Mouse (Mus musculus): ENCODE data around the gene Trim54.

Gene Trim54

DNA sequence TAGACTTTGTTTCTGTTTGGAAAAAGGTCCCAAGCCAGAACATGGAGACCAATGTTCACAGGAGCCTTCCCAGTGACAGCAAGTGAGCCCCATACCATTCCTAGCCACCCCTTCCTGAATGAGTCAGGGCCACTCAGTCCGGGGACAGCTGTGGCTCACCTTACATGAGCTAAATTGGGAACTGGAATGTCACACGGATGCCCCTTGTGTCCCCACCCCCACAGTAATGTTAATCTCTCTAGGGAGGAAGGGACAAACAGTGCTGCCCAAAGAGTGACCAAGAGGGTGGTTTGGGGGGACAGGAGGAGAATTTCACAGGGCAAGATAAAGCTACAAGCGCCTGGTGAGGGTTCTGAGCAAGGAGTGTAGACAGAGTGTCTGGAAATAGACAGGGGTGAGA, at the start of gene Trim54:
Gene Trim54, plus strand, starts transcription at position 359 of the 400 bp plus-strand sequence.
- no peak for DNase-seq (ENCODE audit: low spot score in 2 of 2)

DNA sequence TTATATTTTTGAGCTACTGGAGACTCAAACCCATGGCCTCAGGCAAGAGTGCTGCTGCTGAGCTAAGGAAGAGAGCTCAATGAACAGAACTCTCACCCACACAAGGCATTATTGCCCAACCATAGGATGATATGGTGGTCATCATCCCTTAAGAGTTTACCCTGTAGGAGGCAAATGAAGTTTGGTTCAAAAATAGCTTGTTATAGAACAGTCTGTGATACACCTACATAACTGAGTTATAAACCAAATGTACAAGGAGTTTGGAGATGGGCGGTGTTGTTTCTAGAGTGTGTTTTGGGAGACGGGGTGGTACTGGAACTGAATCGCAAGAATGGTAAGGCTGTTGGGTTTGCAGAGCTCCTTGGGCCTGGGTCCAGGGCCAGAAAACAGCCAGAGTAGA, 46.7 kb upstream of the Trim54 start:
- no peak for DNase-seq (ENCODE audit: low spot score in 2 of 2)

DNA sequence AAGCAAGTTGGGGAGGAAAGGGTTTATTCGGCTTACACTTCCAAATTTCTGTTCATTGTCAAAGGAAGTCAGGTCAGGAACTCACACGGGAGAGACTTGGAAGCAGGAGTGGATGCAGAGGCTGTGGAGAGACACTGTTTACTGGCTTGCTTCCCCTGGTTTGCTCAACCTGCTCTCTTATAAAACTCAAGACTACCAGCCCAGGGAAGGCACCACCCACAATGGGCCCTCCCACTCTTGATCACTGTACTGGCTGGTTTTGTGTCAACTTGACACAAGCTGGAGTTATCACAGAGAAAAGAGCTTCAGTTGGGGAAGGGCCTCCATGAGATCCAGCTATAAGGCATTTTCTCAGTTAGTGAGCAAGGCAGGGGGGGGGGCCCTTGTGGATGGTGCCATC, 45.5 kb upstream of the Trim54 start:
- no peak for DNase-seq (ENCODE audit: low spot score in 2 of 2)

DNA sequence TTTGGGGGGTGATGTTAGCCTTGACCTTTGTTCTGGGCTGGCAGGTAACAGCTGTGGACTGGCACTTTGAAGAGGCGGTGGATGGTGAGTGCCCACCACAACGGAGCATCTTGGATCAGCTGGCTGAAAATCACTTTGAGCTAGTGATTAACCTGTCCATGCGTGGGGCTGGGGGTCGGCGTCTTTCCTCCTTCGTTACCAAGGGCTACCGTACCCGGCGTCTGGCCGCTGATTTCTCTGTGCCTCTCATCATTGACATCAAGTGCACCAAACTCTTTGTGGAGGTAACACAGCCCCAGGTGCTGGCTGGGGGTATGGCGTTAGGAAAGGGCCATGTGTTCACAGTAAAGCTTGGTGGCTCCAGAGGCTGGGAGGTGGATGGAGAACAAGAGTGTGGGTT, 44.7 kb upstream of the Trim54 start:
- DNase-seq (ENCODE audit: low spot score in 2 of 2) = no peak

DNA sequence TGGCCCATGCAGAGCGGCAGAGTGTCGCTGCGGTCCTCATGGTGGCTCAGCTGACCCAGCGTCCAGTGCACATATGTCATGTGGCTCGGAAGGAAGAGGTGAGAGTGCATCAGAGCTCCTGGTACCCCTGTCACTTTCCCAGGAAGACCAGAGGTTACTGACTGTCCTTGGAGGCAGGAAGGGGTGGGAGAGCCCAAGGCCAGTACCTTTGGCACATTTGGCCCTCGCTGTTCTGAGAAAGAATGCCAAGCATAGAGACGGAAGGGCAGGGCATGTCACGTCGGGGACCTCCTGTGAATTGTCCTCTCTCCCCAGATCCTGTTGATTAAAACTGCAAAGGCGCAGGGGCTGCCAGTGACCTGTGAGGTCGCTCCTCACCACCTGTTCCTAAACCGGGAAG, 43.3 kb upstream of the Trim54 start:
- no peak for DNase-seq (ENCODE audit: low spot score in 2 of 2)

DNA sequence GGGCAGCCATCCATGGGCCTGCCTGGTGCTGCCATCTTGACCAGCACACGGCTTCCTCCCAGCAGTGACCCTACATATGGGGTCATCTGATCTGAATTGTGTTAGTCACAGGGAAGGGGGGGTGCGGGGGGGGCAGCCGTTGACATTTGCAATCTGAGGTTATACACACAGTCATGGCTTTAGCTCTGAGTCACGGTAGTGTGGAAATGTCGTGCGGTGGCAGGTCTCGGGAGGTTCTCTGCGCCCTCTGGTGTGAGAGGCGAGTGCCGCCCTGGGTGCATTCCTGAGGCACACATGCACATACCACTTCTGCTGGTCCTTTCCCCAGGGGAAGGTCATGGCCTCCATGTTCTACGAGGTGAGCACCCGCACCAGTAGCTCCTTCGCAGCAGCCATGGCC, 40.2 kb upstream of the Trim54 start:
- no peak for DNase-seq (ENCODE audit: low spot score in 2 of 2)

DNA sequence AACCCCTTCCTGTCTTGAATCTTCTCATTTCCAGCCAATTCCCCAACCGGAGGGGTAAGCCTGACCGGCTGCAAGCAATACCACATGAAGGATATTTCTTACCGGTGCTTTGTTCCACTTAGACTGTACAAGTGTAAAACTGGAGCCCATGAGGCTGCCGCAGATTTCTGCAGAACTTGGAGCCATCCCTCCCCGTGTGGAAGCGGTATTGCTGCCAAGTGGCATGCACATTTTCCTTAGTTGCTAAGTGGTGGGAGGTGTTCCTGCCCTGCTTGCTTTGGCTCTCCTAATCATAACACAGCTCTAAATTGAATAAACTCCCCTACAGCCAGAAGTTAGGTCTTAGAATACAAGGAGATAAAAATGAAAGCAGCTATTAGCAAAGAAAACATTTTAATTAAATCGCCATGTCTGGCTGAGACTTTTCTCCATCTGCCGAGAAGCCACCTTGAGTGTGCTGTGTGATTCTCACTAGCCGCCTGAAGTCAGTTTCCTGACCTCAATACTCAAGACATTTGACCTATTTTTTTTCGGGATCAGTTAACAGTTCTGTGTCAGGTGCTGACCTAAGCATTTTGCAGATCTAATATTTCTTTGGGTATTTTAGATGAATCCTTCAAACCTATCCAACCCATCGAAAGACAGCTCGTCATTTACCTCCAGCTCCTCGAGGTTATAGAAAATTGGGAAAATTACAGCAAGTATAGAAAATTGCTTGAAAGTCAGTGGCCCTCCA, 36.3 kb upstream of the Trim54 start:
- no peak for DNase-seq (ENCODE audit: low spot score in 2 of 2)

DNA sequence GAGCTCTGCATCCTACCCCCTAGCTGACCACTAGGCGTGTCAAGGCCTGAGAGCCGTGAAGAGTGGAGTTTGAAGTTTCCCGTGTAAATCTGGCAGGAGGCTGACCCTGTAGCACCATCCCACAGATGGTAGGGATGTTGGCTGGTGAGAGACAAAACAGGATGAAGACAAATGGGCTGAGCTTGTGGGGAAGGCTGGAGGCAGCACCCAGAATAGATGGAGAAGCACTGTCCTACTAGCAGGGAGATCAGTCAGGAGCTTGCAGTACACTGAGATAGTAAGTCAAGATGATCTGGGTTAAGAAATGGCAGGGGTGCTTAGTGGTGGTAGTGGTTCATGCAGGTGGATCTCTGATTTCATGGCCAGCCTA, 35.7 kb upstream of the Trim54 start:
- no peak for DNase-seq (ENCODE audit: low spot score in 2 of 2)

DNA sequence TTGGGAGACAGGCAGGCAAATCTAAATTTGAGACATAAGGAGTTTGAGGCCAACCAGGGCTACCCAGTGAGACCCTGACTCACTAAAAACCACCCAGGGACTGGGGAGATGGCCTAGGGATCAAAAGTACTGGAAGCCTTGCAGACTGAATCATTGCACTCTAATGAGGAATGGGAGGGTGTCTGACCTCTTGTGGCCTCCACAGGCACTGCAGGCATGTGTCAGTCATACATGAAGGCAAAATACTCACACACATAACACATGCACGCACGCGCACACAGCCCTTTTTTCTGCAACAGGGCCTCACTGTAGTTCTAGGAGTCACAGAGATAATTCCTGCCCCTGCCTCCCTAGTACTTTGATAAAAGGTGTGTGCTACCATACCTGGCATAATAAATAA, 35.1 kb upstream of the Trim54 start:
- DNase-seq (ENCODE audit: low spot score in 2 of 2) = peak; percentile 28 to 50

DNA sequence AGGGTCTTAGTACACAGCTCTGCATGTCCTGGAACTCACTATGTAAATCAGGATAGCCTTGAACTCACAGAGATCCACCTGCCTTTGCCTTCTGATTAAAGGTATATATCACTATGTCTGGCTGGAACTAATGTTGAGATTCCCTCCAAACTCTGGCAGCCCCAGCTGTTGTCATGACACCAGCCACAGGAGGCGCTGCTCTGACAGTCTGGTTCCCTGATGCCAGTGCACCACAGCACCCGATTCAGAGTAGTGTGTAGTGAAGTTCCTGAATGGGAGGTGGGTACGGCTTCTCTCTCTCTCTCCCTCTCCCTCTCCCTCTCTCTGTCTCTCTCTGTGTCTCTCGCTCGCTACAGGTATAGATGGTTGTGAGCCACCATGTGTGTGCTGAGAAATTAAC, 34.2 kb upstream of the Trim54 start:
- peak; percentile 54 to 73 for DNase-seq (ENCODE audit: low spot score in 2 of 2)

DNA sequence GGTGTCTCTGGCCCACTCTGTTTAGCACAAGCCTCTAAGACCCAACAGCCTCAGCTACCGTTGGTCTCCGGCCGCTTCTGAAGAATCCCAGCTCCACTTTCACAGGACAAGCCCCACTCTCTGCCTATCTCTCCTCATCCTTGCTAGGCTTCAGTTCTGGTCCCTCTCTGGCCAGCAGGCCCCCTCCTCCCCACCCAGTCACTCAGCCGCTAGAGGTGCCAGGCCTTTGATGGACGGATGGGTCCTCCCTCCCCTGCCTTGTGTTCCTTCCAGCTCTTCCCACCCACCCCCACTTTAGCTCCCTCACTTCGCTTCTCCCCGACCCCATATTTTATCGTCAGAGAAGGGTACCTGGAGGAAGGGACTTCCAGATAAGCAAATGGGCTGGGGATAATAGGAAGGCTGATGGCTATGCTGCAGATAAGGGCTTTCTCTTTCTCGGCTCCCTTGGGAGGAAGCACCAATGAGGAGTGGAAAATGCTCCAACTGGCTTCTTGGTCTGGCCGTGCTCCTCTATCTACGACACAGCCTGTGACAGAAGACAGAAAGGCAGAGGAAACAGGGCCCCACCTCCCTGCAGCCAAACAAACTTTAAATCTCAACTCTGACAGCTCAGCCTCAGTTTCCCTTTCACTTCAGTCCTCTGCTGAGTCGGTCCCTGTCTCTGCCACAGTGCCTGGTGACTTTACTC, 33.4 kb upstream of the Trim54 start:
- peak in 1 of 2 experiments; percentile 17 for DNase-seq (ENCODE audit: low spot score in 2 of 2)

DNA sequence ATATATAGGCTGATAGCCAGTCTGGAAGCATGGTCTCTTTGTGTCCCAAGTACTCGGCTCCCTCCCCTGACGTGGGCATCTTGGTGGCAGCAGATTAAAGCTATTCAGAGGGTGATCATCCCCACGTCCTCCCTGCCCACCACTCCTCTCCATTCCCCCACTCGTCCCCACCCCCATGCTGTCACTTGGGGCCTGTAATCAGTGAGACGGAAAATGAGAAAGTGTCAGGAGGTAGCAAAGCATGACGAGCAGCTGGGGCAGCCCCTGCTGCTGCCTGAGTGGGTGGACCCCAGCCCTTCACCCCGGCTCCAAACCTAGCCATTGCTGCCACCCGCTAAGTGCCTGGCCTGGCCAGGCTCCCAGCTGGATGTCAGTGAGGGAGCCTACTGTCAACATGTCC, 32.6 kb upstream of the Trim54 start:
- peak in 1 of 2 experiments; percentile 25 for DNase-seq (ENCODE audit: low spot score in 2 of 2)

DNA sequence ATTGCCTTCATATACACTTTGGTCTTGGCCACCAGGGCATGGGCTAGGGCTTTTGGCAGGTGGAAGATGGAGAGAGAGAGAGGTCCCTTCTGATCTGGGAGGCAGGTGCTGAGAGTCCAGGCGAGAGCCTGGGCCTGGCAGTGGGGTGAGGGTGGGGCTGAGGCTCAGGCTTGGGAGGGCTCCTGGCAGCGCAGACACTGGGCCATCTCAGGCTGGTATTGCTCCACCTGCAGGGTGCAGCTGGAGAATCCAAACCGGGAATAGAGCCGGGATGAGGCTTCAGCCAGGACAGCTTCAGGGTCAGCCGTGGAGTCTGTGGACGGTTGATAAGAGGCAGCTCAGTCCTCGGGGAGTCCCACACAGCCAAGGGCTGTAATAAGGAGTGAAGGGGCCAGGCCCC, 29.9 kb upstream of the Trim54 start:
- DNase-seq (ENCODE audit: low spot score in 2 of 2) = no peak

DNA sequence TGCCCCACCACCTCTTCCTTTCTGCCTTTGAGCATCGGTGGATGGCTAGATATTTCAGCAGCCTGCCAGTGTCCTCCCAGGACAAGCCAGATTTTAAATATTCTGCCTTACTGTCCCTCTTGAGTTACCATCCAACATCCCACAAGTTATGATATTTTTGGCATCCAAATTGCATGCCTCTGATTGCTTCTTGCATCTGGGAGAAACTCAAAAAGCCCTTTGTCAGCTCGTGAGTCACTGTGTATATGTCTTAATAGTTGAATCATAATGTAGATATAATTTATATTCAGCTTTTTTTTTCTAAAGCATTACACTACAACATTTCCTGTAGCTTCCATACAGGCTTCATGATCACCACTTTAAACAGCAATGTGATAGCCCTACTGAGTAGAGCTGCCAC, 29.4 kb upstream of the Trim54 start:
- no peak for DNase-seq (ENCODE audit: low spot score in 2 of 2)

DNA sequence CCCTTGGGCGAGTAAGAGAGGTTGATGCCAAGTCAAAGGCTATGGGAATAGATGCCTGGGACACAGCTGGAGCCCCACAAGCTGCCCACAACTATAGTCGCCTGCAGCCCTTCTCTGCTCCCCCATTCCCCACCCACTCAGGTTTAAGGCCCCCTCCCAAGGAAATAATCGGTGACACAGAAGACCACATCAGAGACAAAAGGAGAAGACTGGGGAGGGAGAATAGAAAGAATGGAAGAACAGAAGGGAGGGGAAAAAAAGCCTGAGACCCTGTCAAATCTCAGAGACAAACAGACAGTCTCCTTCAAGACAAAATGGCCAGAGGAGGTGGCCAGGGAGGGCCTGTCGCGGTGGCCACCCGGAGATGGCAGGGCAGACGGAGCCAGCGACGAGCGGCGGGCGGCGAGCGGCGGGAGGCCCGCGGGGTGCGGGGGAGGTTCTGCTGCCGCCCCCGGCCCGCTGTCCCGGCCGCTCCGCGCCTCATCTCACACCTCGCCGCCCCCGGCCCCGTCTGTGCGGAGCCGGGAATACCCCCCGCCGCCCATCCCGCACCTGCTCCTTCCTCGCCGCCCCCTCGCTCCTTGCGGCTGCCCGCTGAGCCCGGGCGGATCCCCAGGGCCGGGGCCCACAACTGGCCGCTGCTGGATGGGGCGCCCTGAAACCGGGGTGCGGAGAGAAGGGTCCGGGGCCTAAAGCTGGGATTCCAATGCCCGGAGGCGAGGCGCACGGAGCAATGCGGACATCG, 24.1 kb upstream of the Trim54 start:
- DNase-seq (ENCODE audit: low spot score in 2 of 2) = no peak

DNA sequence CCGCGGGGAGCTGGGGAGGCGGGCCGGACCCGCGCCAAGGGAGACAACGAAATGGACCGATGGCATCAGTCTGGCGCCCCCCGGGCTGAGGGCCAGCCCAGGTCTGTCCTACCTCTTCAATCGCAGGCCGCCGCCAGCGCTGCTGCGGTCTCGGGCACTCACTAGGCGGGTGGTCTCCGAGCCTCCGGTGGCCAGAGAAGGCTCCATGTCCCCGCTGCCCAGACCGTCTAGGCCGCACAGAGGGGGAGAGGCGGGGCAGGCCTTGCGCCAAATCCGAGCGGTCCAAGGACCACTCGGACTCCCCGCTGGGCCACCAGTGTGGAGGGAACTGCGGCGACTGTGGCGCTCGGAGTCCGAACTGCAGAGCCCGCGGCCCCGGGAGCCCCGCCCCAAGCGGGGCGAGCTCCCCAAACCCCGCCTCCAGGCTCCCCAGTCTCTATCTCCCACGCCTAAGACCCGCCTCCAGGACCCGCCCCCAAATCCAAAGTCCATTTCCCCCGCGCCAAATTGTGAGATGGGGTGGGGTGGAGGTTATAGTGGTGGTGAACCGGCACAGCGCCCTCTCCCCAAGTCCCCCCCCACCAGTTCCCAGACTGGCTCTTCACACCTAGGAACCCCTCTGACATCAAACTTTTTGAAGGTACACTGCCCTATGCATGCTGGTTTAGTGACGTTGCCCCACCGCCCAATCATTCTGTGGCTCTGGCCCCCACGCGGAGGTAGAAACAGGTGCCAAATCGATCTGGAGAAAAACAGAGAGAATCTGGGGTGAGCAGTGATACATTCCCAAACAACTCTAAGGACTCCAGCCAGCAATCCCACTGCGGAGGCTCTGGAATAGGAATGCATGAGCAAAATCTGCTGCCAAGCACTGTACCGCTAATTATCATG, 23.1 kb upstream of the Trim54 start:
- peak in 1 of 2 experiments; percentile 26 for DNase-seq (ENCODE audit: low spot score in 2 of 2)

DNA sequence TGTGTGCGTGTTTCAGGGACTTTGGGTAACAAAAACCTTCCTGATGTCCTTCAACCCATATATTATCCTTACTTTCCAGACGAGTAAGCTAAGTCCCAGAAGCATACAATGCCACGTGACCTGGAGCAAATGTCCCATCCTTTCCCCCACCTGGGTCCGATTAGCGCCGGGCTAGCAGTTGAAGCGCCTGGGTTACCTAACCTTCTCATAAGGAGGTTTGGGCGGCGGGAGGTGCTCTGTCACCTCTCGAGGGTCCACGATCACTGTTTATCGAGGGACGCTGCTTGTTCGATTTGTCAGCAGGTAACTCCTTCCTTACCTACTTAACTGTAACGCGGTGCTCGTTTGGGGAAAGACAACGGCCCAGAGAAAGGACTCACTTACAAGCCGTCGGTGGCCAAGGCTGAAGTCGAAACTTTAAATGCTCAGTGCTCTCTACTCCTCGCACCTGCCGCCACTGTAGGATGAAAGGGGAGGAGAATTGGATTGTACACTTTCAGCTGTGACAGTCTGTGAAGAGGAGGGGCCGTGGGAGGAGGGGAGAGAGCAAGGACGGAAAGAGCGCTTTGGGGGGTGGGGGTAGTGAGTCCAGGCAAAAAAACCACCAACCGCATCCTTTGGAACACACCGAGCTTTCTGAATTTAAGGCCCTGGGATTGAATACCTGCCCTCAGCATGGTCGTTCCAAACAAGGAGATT, 22.3 kb upstream of the Trim54 start:
- no peak for DNase-seq (ENCODE audit: low spot score in 2 of 2)

DNA sequence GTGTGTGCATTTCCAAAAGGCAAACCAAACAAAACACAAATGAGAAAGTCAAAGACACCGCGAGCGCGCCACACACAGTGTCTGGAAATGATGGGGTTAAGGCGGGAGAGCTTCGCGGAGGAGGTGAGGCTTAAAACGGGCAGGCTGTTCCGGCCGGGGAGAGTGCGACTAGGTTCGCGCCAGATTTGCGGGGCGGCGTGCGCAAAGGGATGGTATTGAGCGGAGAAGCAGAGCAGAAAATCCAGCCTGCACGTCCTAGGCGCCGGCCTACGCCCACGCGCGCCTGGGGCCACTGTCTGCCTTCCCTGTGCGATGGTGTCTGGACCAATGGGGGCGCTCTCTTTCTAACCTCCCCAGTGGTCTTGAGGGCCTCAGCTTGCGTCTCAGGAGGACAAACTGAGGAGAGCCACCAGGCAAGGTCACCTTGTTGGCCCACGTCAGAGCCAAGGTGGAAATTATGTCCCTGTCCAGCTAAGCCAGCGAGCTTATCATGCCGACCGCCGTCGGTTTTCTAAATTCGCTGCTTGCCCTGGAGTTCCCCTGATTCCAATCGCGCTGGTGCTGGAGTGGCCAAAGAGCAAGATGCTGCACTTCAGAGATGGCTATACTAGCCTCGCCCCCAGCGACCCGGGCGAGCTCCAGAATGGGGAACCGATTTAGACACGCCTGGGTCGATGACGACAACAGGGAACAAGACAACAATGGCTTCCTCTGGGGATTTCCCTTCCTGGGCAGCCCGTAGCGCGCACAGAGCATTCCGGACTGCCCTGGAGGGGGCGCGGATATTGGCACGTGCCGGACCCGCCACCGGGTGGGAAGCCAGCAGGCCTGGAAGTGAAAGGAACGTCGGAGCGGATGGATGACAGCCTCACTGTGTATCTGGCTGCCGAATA, 21.5 kb upstream of the Trim54 start:
- DNase-seq (ENCODE audit: low spot score in 2 of 2) = peak; percentile 70 to 82

DNA sequence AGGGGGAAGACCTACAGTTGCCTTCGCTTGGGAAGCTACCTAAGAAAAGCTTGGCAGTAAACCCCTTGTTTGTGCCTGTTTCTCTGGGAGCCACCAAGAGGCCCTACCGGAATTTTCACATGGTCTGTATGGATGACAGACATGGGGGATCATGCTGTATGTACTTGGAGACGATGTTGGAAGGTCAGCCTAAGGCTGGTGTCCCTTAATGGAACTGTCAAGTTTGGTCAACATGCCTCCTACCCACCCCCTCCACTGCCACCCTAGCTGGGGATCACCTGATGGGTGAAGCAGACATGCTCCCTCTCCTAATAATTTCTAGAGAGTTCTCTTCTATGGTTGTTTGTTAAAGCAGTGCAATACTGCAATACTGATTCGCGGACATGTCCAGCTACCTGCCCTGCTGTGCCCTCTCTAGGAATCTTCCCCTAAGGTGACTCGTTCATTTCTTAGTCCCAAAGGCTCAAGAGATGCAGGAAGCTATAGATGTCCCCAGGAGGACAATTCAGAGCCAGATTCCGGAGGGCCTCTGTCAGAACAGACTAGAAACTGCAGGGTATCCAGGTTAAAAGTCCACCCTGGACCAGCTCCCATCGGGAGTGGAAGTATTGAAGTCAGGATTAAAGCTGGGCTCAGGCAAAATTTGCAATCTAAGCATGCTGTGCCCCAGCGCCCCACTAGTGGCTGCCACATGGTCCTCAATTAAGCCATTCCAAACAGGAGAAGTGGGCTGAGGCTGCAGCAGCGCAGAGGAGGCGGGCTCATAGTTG, 20.6 kb upstream of the Trim54 start:
- DNase-seq (ENCODE audit: low spot score in 2 of 2) = no peak
